Mouse (Mus musculus): ENCODE results near the gene Kpna3. TPM values are rescaled to one million over a fixed set of nuclear protein-coding genes. Genes with fewer than 3 reads are reported as not detected.
"Not testable (repeated sequence)": the region's sequence is repeated elsewhere in the genome, so short reads cannot be mapped to it uniquely, and the experiment has no call there.

The Kpna3 gene
- 10 to 100 TPM; 70.5 to 74.2 TPM for total RNA-seq (2021)
- long read RNA-seq, full-length matches to known transcripts = 19 of 28 reads
- long read RNA-seq, partial matches to known transcripts = 3 of 28 reads
- long read RNA-seq, other reads (novel, unspliced or antisense) = 6 of 28 reads

DNA sequence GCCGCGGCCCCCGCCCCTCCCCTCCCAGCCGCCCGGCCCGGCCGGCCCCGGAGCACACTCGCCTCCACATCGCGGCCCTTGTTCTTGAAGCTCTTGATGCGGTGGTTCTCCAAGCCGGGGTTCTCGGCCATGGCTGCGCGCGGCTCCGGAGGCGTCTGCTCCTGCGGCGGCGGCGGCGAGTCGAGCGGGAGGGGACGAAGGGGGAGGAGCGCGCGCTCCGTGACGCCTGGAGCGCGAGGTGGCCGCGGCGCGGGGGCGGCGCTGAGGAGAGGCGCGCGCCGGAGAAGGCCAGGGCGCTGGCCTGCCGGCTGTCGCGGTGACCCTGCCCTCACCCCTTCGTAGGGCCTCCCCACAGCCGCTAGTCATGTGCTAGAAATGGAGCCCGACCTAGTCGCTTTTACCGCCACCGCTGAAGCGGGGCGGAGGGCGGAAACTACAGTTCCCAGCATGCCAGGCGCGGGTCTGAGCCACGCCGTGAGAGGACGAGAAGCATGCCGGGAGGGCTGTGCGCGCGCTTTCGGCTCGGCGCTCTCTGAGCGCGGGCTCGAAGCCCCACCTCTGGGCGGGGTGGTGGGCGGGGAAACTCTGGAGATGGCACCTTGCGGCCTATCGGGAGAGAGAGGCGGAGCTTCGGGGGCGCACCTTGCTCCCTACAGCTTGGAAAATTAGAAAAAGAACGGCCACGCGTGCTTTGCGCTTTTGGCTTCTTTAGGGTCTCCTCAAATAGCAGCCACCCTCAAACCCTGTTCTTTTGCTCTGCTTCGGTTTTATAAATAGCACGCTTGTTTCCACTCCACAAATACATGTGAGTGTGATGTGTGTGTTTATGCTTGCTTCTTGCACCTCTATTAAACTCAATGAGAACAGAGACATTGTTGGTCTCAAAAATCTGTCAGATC, at the start of gene Kpna3:
Gene Kpna3, minus strand, starts transcription at position 214 of the 899 bp plus-strand sequence.
- peak; percentile 91 to 95 for DNase-seq (ENCODE audit: low spot score in 2 of 2)

DNA sequence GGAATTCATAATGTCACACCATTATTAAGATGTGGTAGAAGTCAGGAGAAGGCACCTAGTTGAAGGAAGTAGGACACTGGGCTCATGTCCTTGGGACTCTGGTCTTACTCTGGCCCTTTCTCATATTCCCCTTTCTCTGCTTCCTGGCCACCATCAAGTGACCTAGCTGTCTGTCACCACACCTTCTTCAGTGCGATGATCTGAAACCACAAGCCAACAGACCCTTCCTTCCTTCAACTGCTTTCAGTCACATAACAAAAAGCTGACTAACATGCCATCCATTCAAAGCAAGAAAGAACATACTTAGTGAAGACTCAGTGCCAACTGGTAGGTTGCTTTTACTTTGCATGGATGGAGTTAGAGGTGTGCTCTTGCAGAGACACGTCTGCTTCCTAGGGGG, 20.7 kb upstream of the Kpna3 start:
- DNase-seq (ENCODE audit: low spot score in 2 of 2) = no peak

DNA sequence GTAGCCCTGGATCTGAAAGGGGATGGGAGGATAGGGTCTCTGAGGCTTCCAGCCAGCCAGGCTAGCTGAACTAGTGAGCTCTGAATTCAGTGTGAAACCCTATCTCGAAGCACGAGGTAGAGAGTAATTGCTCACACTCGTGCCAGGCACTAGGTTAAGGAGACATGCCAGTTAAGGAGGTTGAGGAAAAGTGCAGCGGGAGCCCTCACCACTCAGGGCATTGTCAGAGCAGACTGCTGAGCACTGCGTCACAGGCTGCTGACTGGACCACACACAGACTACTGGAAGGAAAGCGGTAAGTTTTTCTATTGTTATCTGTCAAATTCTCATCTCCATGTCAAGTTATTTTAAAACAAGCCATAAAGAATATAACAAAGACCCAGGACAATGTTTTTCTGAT, 17.8 kb upstream of the Kpna3 start:
- DNase-seq (ENCODE audit: low spot score in 2 of 2) = no peak

DNA sequence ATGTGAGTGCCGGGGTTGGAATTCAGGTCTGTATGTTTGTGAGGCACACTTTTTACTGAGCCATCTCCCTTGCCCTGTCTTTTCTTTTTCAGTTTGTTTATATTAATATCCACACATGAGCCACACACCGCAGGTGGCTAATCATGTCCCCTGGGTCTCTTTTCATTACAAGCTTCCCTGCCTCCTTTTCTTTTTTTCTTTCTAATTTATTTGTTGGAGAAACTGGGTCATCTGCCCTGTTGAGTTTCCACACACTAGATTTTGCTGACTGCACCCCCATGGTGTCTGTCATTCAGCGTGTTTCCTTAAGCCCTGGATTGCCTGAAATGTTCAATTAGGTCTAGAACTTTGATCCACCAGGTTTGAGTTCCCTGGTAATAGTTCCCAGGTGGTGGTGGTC, 15.9 kb upstream of the Kpna3 start:
- DNase-seq (ENCODE audit: low spot score in 2 of 2) = no peak

DNA sequence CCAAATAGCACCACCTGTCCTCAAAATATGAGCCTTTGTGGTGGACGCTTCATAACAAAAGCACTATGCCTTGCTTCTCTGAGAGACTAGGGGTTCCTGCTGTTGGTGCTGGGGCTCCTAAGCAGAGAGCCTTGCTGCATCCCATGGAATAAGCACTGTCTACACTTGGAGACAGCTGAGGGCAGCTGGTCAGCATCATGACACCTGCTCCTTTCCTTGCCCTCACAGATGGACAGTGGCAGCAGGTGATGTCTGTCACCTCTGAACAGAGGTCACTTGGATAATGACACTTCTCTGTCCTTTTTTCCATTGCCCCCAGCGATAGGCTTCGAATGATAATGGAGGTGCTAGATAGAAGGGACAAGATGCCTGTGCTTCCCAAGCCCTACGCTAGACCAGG, 13.4 kb upstream of the Kpna3 start:
- DNase-seq (ENCODE audit: low spot score in 2 of 2) = no peak

DNA sequence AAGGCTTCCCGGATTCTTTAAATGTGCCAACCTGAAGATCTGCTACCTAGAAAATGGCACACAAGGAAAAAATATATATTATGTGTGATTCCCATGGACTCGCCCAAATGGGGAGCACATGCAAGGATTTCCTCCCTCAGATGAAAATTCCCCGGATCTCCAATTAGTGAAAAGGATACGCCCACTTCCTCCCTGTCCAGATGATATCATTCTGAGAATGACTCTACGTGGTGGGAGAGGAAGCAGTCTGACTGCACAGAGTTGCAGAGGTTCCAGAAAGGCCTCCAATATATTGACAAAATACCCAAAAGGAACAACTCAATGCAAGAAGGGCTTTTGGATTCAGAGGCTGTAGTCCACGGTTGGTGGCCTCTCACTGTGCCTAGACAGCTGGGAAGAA, 12.8 kb upstream of the Kpna3 start:
- no peak for DNase-seq (ENCODE audit: low spot score in 2 of 2)

DNA sequence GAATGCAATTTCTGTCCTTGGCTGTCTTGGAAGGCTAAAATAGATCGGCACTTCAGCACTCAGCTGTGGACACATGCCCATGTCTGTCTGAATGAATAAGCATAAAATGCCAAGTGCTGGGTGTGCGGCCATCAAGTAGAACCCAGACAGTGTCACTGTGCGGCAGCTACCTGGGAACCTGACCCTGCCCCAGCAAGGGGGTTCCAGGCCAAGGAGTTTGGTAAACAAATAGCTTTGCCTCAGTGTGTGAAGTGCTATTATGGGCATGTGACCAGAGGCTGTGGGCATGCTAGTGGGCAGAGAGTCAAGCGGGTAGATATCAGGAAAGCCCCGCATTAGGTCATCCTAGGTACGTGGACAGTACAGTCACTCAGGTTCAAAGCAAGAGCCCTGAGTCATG, 8.1 kb upstream of the Kpna3 start:
- DNase-seq (ENCODE audit: low spot score in 2 of 2) = no peak

DNA sequence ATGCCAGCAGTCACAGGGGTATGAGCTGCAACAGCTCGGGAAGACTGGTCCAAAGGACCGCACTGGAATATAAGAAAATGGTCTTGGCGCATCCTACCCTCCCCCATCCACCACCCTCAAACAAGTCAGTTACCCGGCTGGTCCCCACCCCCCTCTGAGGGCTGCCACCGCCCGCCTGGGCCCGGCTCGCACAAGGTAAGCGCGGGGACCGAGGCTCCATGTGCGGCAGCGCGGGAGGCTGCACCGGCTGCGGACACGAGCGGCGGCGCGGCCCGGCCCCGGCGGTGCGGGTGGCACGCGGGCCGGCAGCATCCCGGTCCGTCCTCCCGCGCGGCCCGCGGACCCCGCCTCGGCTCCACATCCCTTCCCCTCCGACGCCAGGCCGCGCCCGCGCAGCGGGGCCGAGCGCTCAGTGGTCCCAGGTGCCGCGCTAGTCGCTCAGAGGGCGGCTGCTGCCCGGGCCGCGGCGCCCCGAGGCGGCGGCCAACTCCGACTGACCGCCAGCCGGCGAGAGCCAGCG, 473 bp downstream of the Kpna3 start:
- DNase-seq (ENCODE audit: low spot score in 2 of 2) = peak; percentile 57 to 70

DNA sequence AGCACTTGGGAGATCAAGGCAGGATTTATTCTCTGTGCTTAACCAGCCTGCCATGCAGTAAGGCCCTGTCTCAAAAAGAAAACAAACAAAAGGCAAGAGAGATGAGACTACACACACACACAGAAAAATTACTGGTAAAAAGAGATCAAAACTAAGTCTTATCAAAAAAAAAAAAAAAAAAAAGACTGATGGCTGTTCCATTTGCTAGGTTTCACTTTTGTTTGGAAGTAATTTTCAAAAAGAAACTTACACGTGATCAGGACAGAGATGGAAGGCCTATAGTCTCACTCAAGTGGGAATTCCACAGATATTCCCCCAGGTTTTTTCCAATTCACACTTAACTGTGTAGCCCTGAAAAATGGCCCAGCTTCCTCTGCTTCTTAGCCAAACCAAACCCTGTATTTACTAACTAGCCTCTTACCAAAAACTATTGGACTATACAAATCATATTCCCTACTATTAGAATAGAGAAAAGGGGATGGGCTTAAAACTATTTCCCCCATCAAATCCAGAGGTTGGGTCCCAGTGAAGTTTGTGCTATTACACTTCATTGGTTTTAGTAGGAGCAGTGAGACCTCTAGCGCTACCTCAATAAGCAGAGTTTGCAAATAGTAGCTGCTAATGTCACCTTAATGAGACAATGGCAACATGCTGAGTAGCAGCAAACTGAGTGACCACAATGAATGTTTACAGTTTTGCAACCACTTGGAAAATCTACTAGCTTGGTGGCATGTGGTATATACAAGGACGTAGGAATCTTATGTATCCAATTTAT, 1.3 kb downstream of the Kpna3 start:
- DNase-seq (ENCODE audit: low spot score in 2 of 2) = no peak

DNA sequence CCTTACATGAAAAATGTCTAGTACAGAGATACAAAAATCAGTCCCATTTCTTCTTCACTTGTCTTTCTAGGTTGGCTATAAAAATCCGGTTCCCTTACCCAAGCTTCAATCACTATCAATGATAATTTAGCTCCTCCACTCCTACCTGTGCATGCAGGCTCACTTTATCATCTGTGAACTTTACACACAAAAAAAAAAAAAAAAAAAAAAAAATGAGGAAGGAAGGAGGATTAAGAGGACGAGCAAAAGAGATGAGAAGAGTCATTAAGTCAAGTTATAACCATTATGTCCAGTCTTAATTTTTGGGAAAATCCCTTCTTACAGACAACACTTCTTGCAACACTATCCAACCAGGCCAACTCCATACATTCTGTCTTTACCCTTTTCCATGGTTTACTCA, 2.8 kb downstream of the Kpna3 start:
- DNase-seq (ENCODE audit: low spot score in 2 of 2) = no peak

DNA sequence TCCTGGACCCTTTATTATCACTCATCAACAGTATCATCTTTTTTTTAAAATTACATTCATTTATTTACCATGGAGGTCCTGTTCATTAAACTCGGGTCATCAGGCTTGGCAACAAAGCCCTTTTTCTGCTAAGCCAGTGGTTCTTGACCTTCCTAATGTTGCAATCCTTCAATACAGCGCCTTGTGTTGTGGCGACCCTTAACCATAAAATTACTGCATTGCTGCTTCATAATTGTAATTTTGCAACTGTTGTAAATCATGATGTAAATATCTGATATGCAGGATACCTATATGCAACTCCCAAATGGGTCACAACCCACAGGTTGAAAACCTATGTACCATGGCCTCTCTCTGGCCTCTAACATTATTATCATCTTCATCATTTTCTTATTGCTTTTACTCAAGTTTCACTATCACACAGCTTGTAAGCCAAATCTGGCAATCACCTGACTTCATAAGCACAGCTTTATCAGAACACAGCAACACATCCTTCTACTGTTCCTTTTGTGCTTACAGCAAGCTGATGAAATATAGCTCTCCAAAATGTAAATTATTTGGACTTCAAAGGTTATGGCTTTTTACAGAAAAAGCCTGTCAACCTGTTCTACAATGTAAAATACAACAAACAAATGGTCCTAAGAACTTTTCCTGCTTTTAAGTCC, 11.4 kb downstream of the Kpna3 start:
- DNase-seq (ENCODE audit: low spot score in 2 of 2) = no peak

DNA sequence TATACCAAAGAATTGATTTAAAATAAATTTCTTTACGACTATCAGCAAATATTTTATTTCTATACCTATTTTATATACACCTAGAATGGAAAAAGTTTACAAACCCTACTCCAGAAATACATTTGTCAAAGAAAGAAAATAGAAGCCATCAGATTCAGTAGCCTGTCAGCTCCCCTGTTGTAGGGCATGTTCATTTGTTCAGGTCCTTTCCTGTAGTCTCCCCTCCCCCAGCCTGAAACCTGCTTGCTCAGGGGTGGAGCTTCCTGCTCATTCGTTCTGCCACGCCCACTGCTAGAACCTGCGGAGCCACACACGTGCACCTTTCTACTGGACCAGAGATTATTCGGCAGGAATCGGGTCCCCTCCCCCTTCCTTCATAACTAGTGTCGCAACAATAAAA, 12.6 kb downstream of the Kpna3 start:
- DNase-seq (ENCODE audit: low spot score in 2 of 2) = not testable (repeated sequence)

DNA sequence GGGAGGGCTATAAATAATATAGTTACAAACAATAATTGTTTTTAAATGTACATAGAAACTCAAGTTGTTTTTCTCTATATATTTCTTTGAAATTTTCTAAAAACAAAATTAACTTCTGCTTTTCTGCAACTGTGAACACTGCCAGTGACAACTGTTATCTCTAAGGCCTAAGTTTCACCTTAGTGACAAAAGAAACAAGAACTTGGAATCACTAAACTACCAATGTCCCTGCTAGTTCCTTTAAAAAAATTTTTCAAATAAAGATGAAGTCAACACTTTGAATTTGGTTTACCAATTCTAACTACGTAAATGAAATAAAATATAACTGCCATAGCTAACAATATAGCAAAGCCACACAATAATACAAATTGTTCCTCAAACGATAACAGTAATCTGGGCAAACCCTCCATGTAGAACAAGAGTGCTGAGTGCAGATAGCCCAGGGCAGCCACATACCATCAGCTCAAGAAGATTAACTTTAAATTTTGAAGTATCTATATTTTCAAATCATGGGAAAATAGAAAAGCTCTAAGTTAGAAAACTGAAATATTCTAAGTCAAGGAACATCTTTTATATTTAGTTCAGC, 14.5 kb downstream of the Kpna3 start:
- no peak for DNase-seq (ENCODE audit: low spot score in 2 of 2)

DNA sequence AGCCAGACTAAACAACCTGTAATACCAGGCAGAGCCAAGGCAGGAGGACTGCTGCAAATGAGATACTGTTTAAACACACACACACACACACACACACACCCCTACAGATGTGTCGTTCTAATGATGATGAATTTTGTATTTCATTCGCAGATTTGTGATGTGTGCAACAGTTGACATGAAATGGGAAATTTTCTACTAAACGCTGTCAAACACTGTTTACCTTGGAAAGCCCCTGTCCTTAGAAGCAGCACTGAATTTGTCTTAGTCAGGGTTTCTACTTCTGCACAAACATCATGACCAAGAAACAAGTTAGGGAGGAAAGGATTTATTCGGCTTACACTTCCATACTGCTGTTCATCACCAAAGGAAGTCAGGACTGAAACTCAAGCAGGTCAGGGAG, 24.0 kb downstream of the Kpna3 start:
- DNase-seq (ENCODE audit: low spot score in 2 of 2) = no peak

DNA sequence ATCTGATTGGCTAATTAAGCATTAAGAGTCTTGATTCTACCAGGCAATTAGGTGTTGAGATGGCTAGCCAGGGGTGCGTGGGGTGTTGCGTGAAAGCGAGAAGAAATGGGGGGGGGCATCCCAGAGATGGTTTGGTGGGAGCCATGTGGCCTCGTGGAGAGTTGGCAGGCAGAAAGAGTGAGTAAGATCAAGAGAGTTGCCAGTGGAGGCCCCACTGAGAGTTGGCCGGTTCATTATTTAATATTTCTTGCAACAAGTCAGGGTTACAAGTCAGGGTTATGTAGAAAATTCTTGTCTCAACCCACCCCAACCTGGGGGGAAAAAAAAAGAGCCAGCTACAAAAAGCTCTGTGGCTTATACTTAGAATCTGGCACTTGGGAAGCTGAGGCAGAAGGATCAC, 24.4 kb downstream of the Kpna3 start:
- no peak for DNase-seq (ENCODE audit: low spot score in 2 of 2)

DNA sequence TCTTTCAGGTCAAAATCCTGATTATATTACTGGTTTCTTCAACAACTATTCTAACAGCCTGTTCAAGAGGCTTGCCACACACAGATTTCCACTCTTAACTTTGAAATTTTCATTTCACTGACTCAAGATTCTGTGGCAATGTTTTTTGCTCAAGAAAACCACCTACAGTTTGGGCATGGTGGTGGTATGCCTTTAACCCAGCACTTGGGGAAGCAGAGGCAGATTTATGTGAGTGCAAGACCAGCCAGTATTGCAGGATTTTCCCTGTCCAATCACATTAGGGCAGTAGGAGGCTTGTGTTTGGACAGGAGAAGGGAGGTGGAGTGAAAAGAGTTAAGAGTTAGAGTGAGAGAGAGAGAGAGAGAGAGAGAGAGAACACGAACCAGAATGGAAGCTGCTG, 24.9 kb downstream of the Kpna3 start:
- DNase-seq (ENCODE audit: low spot score in 2 of 2) = no peak

DNA sequence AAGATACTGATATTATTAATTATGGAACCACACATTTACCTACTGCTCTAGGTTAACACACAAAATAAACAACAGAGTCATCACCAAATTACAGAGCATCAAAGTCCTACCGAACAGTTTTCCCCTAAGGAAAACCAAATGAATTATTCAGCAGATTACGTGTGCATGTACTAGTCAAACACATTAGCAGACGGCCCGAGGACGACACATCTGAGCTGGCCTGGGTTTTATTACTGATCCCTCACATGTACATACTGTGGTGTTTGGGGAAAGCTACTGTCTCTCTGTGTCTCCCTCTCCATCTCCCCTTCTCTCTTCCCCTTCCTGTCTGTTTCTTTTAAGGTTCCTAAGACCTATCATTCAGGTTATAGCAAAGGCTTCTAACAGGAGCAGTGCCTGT, 25.5 kb downstream of the Kpna3 start:
- DNase-seq (ENCODE audit: low spot score in 2 of 2) = no peak

DNA sequence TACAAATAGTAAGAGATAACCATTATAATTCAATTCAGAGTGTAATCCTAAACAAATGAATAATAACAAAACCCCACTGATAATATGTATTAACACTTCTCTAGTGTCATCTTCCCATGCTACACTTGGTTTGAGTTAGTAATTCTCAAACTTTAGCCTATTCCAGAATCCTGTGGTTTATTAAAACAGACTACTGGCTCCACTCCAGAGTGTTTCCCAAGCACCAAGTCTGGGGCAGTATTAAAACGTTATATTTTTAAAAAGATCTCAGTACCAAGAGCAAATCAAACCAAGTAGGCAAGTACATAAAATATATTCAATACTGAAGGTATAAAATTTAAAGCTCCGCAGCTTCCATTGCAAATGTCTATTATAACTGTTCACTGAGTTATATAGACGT, 26.0 kb downstream of the Kpna3 start:
- DNase-seq (ENCODE audit: low spot score in 2 of 2) = no peak

DNA sequence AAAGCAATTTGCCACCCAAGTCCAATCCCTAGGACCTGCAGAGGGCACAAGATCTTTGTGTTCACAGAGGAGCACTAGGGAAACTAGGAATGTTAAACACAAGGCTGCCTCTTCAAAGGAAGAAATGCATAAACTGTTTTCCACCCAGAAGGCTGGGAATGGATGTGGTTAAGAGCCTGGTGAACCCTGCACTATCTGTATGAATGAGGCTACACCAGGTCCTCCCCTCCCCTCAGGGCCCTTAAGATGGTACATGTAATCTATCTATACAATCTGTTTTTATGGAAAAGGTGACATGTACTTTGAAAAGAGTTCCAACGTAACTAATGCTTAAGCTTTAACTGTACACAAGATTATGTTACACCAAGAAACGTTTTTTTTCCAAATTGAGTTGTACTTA, 29.7 kb downstream of the Kpna3 start:
- no peak for DNase-seq (ENCODE audit: low spot score in 2 of 2)

DNA sequence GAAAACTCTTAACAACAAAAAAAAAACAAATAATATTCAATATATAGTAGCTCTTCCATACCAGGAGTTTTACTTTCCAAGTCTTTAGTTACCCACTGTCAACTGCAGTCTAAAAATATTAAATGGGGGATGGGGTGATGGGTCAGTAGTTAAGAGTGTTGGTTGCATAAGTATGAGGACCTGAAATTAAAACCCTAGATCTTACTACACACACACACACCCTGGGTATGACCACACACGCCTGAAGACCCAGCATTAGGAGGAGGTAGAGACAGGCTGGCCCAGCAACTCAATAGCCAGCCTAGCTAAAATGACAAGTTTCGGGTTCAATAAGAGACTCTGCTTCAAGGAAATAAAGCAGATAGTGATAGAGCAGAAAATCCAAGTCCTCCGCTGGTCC, 32.6 kb downstream of the Kpna3 start:
- no peak for DNase-seq (ENCODE audit: low spot score in 2 of 2)

DNA sequence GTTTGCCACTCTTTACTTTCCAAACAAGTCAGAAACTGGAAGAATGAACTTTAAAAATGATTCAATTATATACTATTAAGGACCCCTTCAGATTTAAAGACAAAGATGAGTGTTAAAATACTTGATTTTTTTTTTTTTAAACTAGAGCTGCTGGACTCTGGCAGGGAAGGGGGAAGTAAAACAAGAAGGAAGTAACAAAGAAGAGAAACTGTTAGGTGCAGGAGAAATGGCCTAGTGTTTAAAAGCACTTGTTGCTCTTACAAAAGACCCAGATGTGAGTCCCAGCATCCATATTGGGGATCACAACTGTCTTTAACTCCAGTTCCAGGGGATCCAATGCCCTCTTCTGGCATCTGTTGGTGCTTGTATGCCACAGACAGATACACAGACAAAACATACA, 33.9 kb downstream of the Kpna3 start:
- DNase-seq (ENCODE audit: low spot score in 2 of 2) = no peak

Data from layer of hippocampus, postnatal 10 days (tissue).